Mouse (Mus musculus) c-Kit-positive CD71-positive TER-119-positive erythroid progenitor cells, embryonic 14.5 days (primary cell): ENCODE results near the gene Adcy10.

Experiments used
- DNase-seq: peaks from one replicate; pipeline ENCODE4 v3.0.0-alpha.2; 2013; ENCODE audit warnings: low spot score

The Adcy10 gene

GRCm38 (mm10) chr1:165604203-165604602 lies 119.2 kb downstream of the Adcy10 start:
- DNase-seq = no peak

GRCm38 (mm10) chr1:165605108-165605507 lies 120.1 kb downstream of the Adcy10 start:
- DNase-seq = no peak

- no peak for DNase-seq
Measured at GRCm38 (mm10) chr1:165605774-165606173, 120.8 kb downstream of the Adcy10 start.

GRCm38 (mm10) chr1:165608904-165609303 lies 123.9 kb downstream of the Adcy10 start:
- no peak for DNase-seq

GRCm38 (mm10) chr1:165609495-165610320 lies 124.7 kb downstream of the Adcy10 start:
- no peak for DNase-seq

GRCm38 (mm10) chr1:165610321-165610999 lies 125.5 kb downstream of the Adcy10 start:
- DNase-seq = no peak

- no peak for DNase-seq
Measured at GRCm38 (mm10) chr1:165612714-165613113, 127.7 kb downstream of the Adcy10 start.

GRCm38 (mm10) chr1:165613926-165614325 lies 128.9 kb downstream of the Adcy10 start:
- DNase-seq = no peak

- no peak for DNase-seq
Measured at GRCm38 (mm10) chr1:165614793-165615192, 129.8 kb downstream of the Adcy10 start.

GRCm38 (mm10) chr1:165616652-165617051 lies 131.7 kb downstream of the Adcy10 start:
- DNase-seq = no peak

GRCm38 (mm10) chr1:165617166-165617891 lies 132.3 kb downstream of the Adcy10 start:
- DNase-seq = no peak

- no peak for DNase-seq
Measured at GRCm38 (mm10) chr1:165618201-165618624, 133.2 kb downstream of the Adcy10 start.

GRCm38 (mm10) chr1:165625058-165625457 lies 140.1 kb downstream of the Adcy10 start:
- no peak for DNase-seq

GRCm38 (mm10) chr1:165625896-165626295 lies 140.9 kb downstream of the Adcy10 start:
- no peak for DNase-seq
